Mouse (Mus musculus): Measurements from ENCODE around the gene Lage3. TPM values are rescaled to one million over a fixed set of nuclear protein-coding genes. Genes with fewer than 3 reads are reported as not detected.
"Not testable (repeated sequence)": the region's sequence is repeated elsewhere in the genome, so short reads cannot be mapped to it uniquely, and the experiment has no call there.

The Lage3 gene
- 45.1 and 50.3 TPM in 2 replicates for polyA plus RNA-seq (2012; ENCODE audit: insufficient read depth, insufficient read length, missing spikeins)

- Histone ChIP-seq H3K4me1 (ENCODE audit: control insufficient read depth, insufficient read depth, low read length) (no peaks in the 10 kb centered on the region), H3K4me3 (ENCODE audit: insufficient read depth, low read length) (peak within 1 kb of the TSS; percentile 77), H3K27ac (ENCODE audit: insufficient read depth, low read depth, low read length) (no peak within 1 kb of the TSS)
- TF ChIP-seq CTCF (IDR thresholded peaks at IDR 0.05; ENCODE audit: low read depth, low read length) (no peak), POLR2A (IDR thresholded peaks at IDR 0.05; ENCODE audit: borderline replicate concordance, low read depth, low read length) (no peak)
These were observed at the start of gene Lage3 for GRCm38 (mm10) chrX:74353467-74353770. TSS of gene Lage3 (minus strand) at chrX:74353618.

- TF ChIP-seq POLR2A (IDR thresholded peaks at IDR 0.05; ENCODE audit: borderline replicate concordance, low read depth, low read length) (no peak), CTCF (IDR thresholded peaks at IDR 0.05; ENCODE audit: low read depth, low read length) (no peak)
- Histone ChIP-seq H3K4me1 (ENCODE audit: control insufficient read depth, insufficient read depth, low read length) (peaks cover 4% of the 10 kb centered on the region), H3K27ac (ENCODE audit: insufficient read depth, low read depth, low read length) (no peak overlapping the region), H3K4me3 (ENCODE audit: insufficient read depth, low read length) (no peak overlapping the region)
These were observed 46.7 kb upstream of the Lage3 start for GRCm38 (mm10) chrX:74400136-74400535.

DNA sequence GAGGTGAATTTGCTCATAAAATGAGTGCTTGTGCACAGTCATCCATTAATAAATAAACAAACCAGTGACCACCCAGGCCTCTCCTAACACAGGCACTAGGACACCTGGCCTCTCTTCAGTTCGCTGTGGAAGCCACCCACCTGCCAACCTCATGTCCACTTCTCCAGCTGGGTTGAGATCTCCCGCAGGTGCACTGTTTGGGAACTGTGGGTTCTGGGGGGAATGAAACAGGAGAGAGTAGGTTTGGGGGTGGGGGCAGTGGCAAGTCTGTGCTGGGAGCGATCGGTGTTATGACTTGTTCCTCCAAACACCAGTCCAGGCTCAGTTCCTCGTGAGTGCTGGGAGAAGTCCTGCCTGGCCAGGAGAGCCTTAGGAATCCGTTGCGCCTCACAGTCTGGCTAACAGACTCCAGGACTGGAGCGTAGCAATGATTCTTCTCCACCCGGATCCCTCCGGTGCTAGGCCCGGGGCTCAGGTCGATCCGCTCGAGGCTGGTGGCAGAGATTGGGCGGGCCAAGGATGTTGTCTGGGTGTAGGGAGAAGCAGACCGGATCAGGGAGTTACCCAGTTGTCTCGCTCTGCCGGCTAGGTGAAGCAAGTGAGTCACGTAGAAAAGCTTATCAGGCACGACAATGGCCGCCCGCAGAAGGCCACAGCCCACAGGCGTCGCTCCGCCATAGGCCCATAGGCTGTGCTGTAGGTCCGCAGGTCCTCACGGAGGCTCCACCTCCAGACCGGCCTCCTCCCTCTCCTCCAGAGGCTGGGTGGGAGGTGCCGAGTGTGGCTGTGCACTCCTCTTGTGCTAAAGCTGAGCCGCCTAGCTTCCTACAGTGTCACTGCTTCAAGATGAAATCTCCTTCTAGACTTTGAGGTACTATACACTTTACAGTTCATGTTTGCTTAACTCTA, 39.4 kb upstream of the Lage3 start, which contains the start of the genes Fam3a and Ikbkg:
Gene Fam3a (minus strand): TSS at position 738 of the 909 bp plus-strand sequence.
Gene Ikbkg (plus strand): TSS at position 756 of the 909 bp plus-strand sequence.
- no peak for TF ChIP-seq CTCF (IDR thresholded peaks at IDR 0.05; ENCODE audit: low read depth, low read length)
- no peak for TF ChIP-seq POLR2A (IDR thresholded peaks at IDR 0.05; ENCODE audit: borderline replicate concordance, low read depth, low read length)
- peaks cover 6% of the 10 kb centered on the region for H3K4me1 ChIP-seq (ENCODE audit: control insufficient read depth, insufficient read depth, low read length)
- peak within 1 kb of the TSS; percentile 67 for H3K4me3 ChIP-seq (ENCODE audit: insufficient read depth, low read length)
- peak within 1 kb of the TSS; percentile 74 for H3K27ac ChIP-seq (ENCODE audit: insufficient read depth, low read depth, low read length)

DNA sequence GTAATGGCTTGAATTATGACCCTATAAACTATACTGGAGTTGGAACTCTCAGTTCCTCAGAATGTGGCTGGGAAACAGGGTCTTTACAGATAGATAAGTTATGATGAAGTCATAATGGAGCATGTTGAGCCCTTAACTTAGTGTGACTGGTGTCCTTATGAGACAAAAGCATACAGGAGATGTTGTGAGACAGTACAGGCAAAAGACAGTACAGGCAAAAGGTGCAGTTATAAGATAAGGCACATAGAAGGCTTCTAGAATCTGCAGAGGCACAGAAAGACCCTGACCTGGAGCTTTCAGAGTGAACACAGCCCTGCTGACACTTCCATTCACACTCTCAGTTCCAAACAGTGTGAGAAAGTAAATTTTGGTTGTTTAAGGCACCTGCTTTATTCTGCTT, 34.7 kb upstream of the Lage3 start:
- no peak overlapping the region for H3K27ac ChIP-seq (ENCODE audit: insufficient read depth, low read depth, low read length)
- H3K4me3 ChIP-seq (ENCODE audit: insufficient read depth, low read length), result no peak overlapping the region
- H3K4me1 ChIP-seq (ENCODE audit: control insufficient read depth, insufficient read depth, low read length), result peaks cover 3% of the 10 kb centered on the region; the same call in 1 of the 2 replicates
- TF ChIP-seq CTCF (IDR thresholded peaks at IDR 0.05; ENCODE audit: low read depth, low read length) (no peak), POLR2A (IDR thresholded peaks at IDR 0.05; ENCODE audit: borderline replicate concordance, low read depth, low read length) (no peak)

- no peak overlapping the region for H3K27ac ChIP-seq (ENCODE audit: insufficient read depth, low read depth, low read length)
- H3K4me3 ChIP-seq (ENCODE audit: insufficient read depth, low read length), result no peak overlapping the region
- H3K4me1 ChIP-seq (ENCODE audit: control insufficient read depth, insufficient read depth, low read length), result no peaks in the 10 kb centered on the region
- no peak for TF ChIP-seq POLR2A (IDR thresholded peaks at IDR 0.05; ENCODE audit: borderline replicate concordance, low read depth, low read length)
- TF ChIP-seq CTCF (IDR thresholded peaks at IDR 0.05; ENCODE audit: low read depth, low read length), result no peak
These were observed 31.0 kb upstream of the Lage3 start for GRCm38 (mm10) chrX:74384451-74384850.

GRCm38 (mm10) chrX:74372888-74373549, 19.6 kb upstream of the Lage3 start, which contains the start of the genes Ubl4a and Slc10a3:
TSS of gene Ubl4a (minus strand) at chrX:74373218.
TSS of gene Slc10a3 (minus strand) at chrX:74373349.
- H3K4me1 ChIP-seq (ENCODE audit: control insufficient read depth, insufficient read depth, low read length), result peaks cover 13% of the 10 kb centered on the region
- H3K4me3 ChIP-seq (ENCODE audit: insufficient read depth, low read length), result peak within 1 kb of the TSS; percentile 78
- peak; percentile 47; the same call in 1 of the 2 replicates for TF ChIP-seq POLR2A (IDR thresholded peaks at IDR 0.05; ENCODE audit: borderline replicate concordance, low read depth, low read length)
- TF ChIP-seq CTCF (IDR thresholded peaks at IDR 0.05; ENCODE audit: low read depth, low read length), result no peak
- H3K27ac ChIP-seq (ENCODE audit: insufficient read depth, low read depth, low read length), result peak within 1 kb of the TSS; percentile 34

- Histone ChIP-seq H3K4me3 (ENCODE audit: insufficient read depth, low read length) (peak overlapping the region; percentile 89), H3K27ac (ENCODE audit: insufficient read depth, low read depth, low read length) (peak overlapping the region; percentile 36; the same call in 1 of the 2 replicates), H3K4me1 (ENCODE audit: control insufficient read depth, insufficient read depth, low read length) (peaks cover 21% of the 10 kb centered on the region)
- no peak for TF ChIP-seq CTCF (IDR thresholded peaks at IDR 0.05; ENCODE audit: low read depth, low read length)
- no peak for TF ChIP-seq POLR2A (IDR thresholded peaks at IDR 0.05; ENCODE audit: borderline replicate concordance, low read depth, low read length)
These were observed 14.9 kb upstream of the Lage3 start for GRCm38 (mm10) chrX:74368209-74368909.

DNA sequence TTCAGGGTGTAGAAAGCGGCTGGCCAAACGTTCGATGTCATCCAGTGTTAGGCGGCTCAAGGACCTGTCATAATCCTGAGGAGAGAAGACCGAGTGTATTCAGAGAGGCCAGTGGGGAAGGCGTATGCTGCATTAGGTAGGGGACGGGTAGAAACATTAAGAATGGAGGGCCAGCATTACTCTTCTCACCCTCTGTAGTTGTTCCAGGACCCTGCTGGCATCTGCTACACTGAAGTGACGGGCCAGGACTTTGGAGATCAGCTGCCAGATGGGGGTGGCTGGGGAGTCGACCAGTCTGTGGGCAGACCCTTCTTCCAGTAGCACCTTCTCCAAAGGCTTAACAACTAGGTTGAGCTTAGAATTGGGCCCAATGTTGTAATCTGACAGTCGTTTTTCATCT, 14.1 kb upstream of the Lage3 start:
- Histone ChIP-seq H3K4me3 (ENCODE audit: insufficient read depth, low read length) (peak overlapping the region; percentile 89), H3K4me1 (ENCODE audit: control insufficient read depth, insufficient read depth, low read length) (peaks cover 21% of the 10 kb centered on the region), H3K27ac (ENCODE audit: insufficient read depth, low read depth, low read length) (no peak overlapping the region)
- TF ChIP-seq CTCF (IDR thresholded peaks at IDR 0.05; ENCODE audit: low read depth, low read length), result no peak
- no peak for TF ChIP-seq POLR2A (IDR thresholded peaks at IDR 0.05; ENCODE audit: borderline replicate concordance, low read depth, low read length)

DNA sequence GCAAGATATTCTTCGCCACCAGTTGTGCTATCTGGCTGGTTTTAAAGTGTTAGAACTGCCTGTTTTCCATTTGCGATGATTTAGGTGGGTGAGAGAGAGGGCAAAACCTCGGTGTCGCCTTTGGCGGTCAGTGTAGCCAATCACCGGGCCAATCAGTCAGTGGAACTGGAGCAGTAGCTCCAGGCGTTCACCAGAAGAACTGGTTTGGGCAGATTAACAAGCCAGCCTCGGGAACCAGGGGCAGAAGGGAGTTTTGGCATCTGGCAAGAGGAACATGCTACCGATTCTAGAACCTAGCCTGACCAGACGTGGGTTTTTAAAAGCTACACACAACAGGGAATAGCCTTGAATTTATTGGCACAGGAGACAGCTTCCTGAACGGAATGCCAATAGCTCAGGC, 5.8 kb upstream of the Lage3 start:
- no peak overlapping the region for H3K27ac ChIP-seq (ENCODE audit: insufficient read depth, low read depth, low read length)
- H3K4me1 ChIP-seq (ENCODE audit: control insufficient read depth, insufficient read depth, low read length), result no peaks in the 10 kb centered on the region
- H3K4me3 ChIP-seq (ENCODE audit: insufficient read depth, low read length), result no peak overlapping the region
- TF ChIP-seq POLR2A (IDR thresholded peaks at IDR 0.05; ENCODE audit: borderline replicate concordance, low read depth, low read length) (no peak), CTCF (IDR thresholded peaks at IDR 0.05; ENCODE audit: low read depth, low read length) (no peak)

GRCm38 (mm10) chrX:74357069-74357468, 3.7 kb upstream of the Lage3 start:
- H3K4me1 ChIP-seq (ENCODE audit: control insufficient read depth, insufficient read depth, low read length); H3K4me3 ChIP-seq (ENCODE audit: insufficient read depth, low read length); H3K27ac ChIP-seq (ENCODE audit: insufficient read depth, low read depth, low read length): not testable (repeated sequence)
